Mouse (Mus musculus): ENCODE measurements around the gene Yars2. TPM values are rescaled to one million over a fixed set of nuclear protein-coding genes. Genes with fewer than 3 reads are reported as not detected.
"Not testable (repeated sequence)": the region's sequence is repeated elsewhere in the genome, so short reads cannot be mapped to it uniquely, and the experiment has no call there.

The Yars2 gene
- polyA plus RNA-seq, 1 experiment: 11.2 TPM

- TF ChIP-seq CTCF (IDR thresholded peaks at IDR 0.05; ENCODE audit: insufficient read depth, low read length): no peak
- TF ChIP-seq POLR2A (IDR thresholded peaks at IDR 0.05; ENCODE audit: borderline replicate concordance, extremely low read depth, low read depth, low read length): no peak
- Histone ChIP-seq H3K4me1 (ENCODE audit: control insufficient read depth, insufficient read depth, low read length) (no peaks in the 10 kb centered on the region), H3K4me3 (replicated peaks; ENCODE audit: extremely low read depth, low read depth, low read length) (no peak overlapping the region)
- 77% methylated on average over 6 of the region's 6 CpGs for whole genome bisulfite sequencing
- DNase-seq: no peak
These were observed 29.0 kb upstream of the Yars2 start for GRCm38 (mm10) chr16:16273752-16274151.

GRCm38 (mm10) chr16:16303138-16303827 is 518 bp downstream of the Yars2 start:
- WGBS: under 1% methylated on average over 59 of the region's 61 CpGs
- peak overlapping the region; percentile 68 for H3K4me3 ChIP-seq (replicated peaks; ENCODE audit: extremely low read depth, low read depth, low read length)
- DNase-seq: peak; percentile 59
- H3K4me1 ChIP-seq (ENCODE audit: control insufficient read depth, insufficient read depth, low read length): 0 out of 2 replicates have a peak, but pooled peaks cover 2% of the 10 kb centered on the region
- TF ChIP-seq CTCF (IDR thresholded peaks at IDR 0.05; ENCODE audit: insufficient read depth, low read length) (no peak), POLR2A (IDR thresholded peaks at IDR 0.05; ENCODE audit: borderline replicate concordance, extremely low read depth, low read depth, low read length) (no peak)

GRCm38 (mm10) chr16:16303888-16304287 is 1.1 kb downstream of the Yars2 start:
- DNase-seq: no peak
- Histone ChIP-seq H3K4me3 (replicated peaks; ENCODE audit: extremely low read depth, low read depth, low read length) (no peak overlapping the region), H3K4me1 (ENCODE audit: control insufficient read depth, insufficient read depth, low read length) (0 out of 2 replicates have a peak, but pooled peaks cover 2% of the 10 kb centered on the region)
- 19% methylated on average over 7 of the region's 7 CpGs for WGBS
- no peak for TF ChIP-seq POLR2A (IDR thresholded peaks at IDR 0.05; ENCODE audit: borderline replicate concordance, extremely low read depth, low read depth, low read length)
- no peak for TF ChIP-seq CTCF (IDR thresholded peaks at IDR 0.05; ENCODE audit: insufficient read depth, low read length)

GRCm38 (mm10) chr16:16311319-16311718 is 8.6 kb downstream of the Yars2 start:
- no peak for DNase-seq
- WGBS: 78% methylated on average over 5 of the region's 5 CpGs
- Histone ChIP-seq H3K4me3 (replicated peaks; ENCODE audit: extremely low read depth, low read depth, low read length) (no peak overlapping the region), H3K4me1 (ENCODE audit: control insufficient read depth, insufficient read depth, low read length) (no peaks in the 10 kb centered on the region)
- TF ChIP-seq CTCF (IDR thresholded peaks at IDR 0.05; ENCODE audit: insufficient read depth, low read length): no peak
- TF ChIP-seq POLR2A (IDR thresholded peaks at IDR 0.05; ENCODE audit: borderline replicate concordance, extremely low read depth, low read depth, low read length): no peak

- no peak for DNase-seq
- no peaks in the 10 kb centered on the region for H3K4me1 ChIP-seq (ENCODE audit: control insufficient read depth, insufficient read depth, low read length)
- H3K4me3 ChIP-seq (replicated peaks; ENCODE audit: extremely low read depth, low read depth, low read length): no peak overlapping the region
- TF ChIP-seq POLR2A (IDR thresholded peaks at IDR 0.05; ENCODE audit: borderline replicate concordance, extremely low read depth, low read depth, low read length): no peak
- TF ChIP-seq CTCF (IDR thresholded peaks at IDR 0.05; ENCODE audit: insufficient read depth, low read length): no peak
- WGBS: 89% methylated on average over 5 of the region's 5 CpGs
These were observed 23.1 kb downstream of the Yars2 start for GRCm38 (mm10) chr16:16325775-16326336.

- DNase-seq: no peak
- WGBS: 86% methylated on average over 5 of the region's 5 CpGs
- TF ChIP-seq CTCF (IDR thresholded peaks at IDR 0.05; ENCODE audit: insufficient read depth, low read length): no peak
- no peak for TF ChIP-seq POLR2A (IDR thresholded peaks at IDR 0.05; ENCODE audit: borderline replicate concordance, extremely low read depth, low read depth, low read length)
- Histone ChIP-seq H3K4me1 (ENCODE audit: control insufficient read depth, insufficient read depth, low read length) (no peaks in the 10 kb centered on the region), H3K4me3 (replicated peaks; ENCODE audit: extremely low read depth, low read depth, low read length) (no peak overlapping the region)
These were observed 43.7 kb downstream of the Yars2 start for GRCm38 (mm10) chr16:16346420-16346819.

GRCm38 (mm10) chr16:16357908-16358307 is 55.1 kb downstream of the Yars2 start:
- TF ChIP-seq POLR2A (IDR thresholded peaks at IDR 0.05; ENCODE audit: borderline replicate concordance, extremely low read depth, low read depth, low read length) (no peak), CTCF (IDR thresholded peaks at IDR 0.05; ENCODE audit: insufficient read depth, low read length) (no peak)
- peak overlapping the region; percentile 17 for H3K4me3 ChIP-seq (replicated peaks; ENCODE audit: extremely low read depth, low read depth, low read length)
- no peak for DNase-seq
- 6% methylated on average over 6 of the region's 6 CpGs for WGBS
- no peaks in the 10 kb centered on the region for H3K4me1 ChIP-seq (ENCODE audit: control insufficient read depth, insufficient read depth, low read length)

GRCm38 (mm10) chr16:16358481-16359100 is 55.8 kb downstream of the Yars2 start, which contains the start of gene Dnm1l:
Gene Dnm1l, minus strand, starts transcription at chr16:16358959.
- 0 out of 2 replicates have a peak, but pooled peaks have one; percentile 8 for TF ChIP-seq CTCF (IDR thresholded peaks at IDR 0.05; ENCODE audit: insufficient read depth, low read length)
- TF ChIP-seq POLR2A (IDR thresholded peaks at IDR 0.05; ENCODE audit: borderline replicate concordance, extremely low read depth, low read depth, low read length): peak; percentile 64; the same call in 1 of the 2 replicates
- peak; percentile 89 for DNase-seq
- H3K4me1 ChIP-seq (ENCODE audit: control insufficient read depth, insufficient read depth, low read length): no peaks in the 10 kb centered on the region
- WGBS: 1% methylated on average over 55 of the region's 55 CpGs
- H3K4me3 ChIP-seq (replicated peaks; ENCODE audit: extremely low read depth, low read depth, low read length): peak within 1 kb of the TSS; percentile 100

- H3K4me1 ChIP-seq (ENCODE audit: control insufficient read depth, insufficient read depth, low read length); H3K4me3 ChIP-seq (replicated peaks; ENCODE audit: extremely low read depth, low read depth, low read length); DNase-seq: not testable (repeated sequence)
- WGBS: 53% methylated on average over 9 of the region's 9 CpGs
These were observed 56.3 kb downstream of the Yars2 start for GRCm38 (mm10) chr16:16359101-16359482.

Other genes with a start within 250 kb of the Yars2 start
- 24.9 and 30.3 TPM in 2 replicates for gene Pkp2, start 89.6 kb upstream of the Yars2 start, polyA plus RNA-seq (2012; rRNA removed)
- 5.8 and 7.8 TPM in 2 replicates for gene Dnm1l, start 56.0 kb downstream of the Yars2 start, polyA plus RNA-seq (2012; rRNA removed)

Data from lung, adult 2 months (tissue).